Mouse (Mus musculus) liver, embryonic 14.5 days (tissue): ENCODE results near the gene Atg2a. TPM values are rescaled to one million over a fixed set of nuclear protein-coding genes. Genes with fewer than 3 reads are reported as not detected.

Experiments
- ATAC-seq: fragments of 200-750 bp; cut with Nextera tagmentation; 2 replicates; pipeline ENCODE4 v1.8.0; 2017; ENCODE audit warnings: moderate number of reproducible peaks, mild to moderate bottlenecking, moderate library complexity; ENCODE audit not compliant: insufficient read depth
- DNase-seq, 3 experiments: peaks; one replicate each; pipeline ENCODE4 v3.0.0-alpha.2; 2012 to 2013; ENCODE audit warnings: low read depth in 3 of 3, low spot score in 3 of 3
- H3K27ac ChIP-seq: fragments of 300-500 bp; sonication (generic); 2 replicates; pipeline ENCODE4 v1.5.1; 2014; ENCODE audit warnings: moderate library complexity, mild to moderate bottlenecking, control low read depth, inconsistent platforms
- H3K27me3 ChIP-seq: fragments of 300-500 bp; sonication (generic); 2 replicates; pipeline ENCODE4 v1.6.1; 2014; ENCODE audit warnings: mild to moderate bottlenecking, low read length, moderate library complexity; ENCODE audit not compliant: control insufficient read depth, insufficient read depth
- H3K36me3 ChIP-seq: fragments of 300-500 bp; sonication (generic); replicated peaks from 2 replicates; pipeline ENCODE4 v1.6.1; 2014; ENCODE audit warnings: low read depth; ENCODE audit not compliant: control insufficient read depth, insufficient read depth
- H3K4me1 ChIP-seq, 2 experiments: fragments of 200-500 bp in 1 of 2; fragments of 300-500 bp in 1 of 2; sonication (generic) in 1 of 2; replicated peaks; 2 replicates each; pipeline ENCODE4 v1.6.1; 2012 to 2014; ENCODE audit warnings: antibody characterized with exemption in 1 of 2, inconsistent platforms in 1 of 2, low read length in 1 of 2; ENCODE audit not compliant: control insufficient read depth in 2 of 2, insufficient read depth in 2 of 2
- H3K4me2 ChIP-seq: fragments of 300-500 bp; sonication (generic); 2 replicates; pipeline ENCODE4 v1.6.1; 2014; ENCODE audit warnings: low read depth, mild to moderate bottlenecking, control low read depth, moderate library complexity
- H3K4me3 ChIP-seq, 2 experiments: fragments of 200-500 bp in 1 of 2; fragments of 300-500 bp in 1 of 2; sonication (generic) in 1 of 2; 2 replicates each; pipeline ENCODE4 v1.5.1; 2012 to 2014; ENCODE audit warnings: low read depth in 2 of 2, low read length in 2 of 2, mild to moderate bottlenecking in 2 of 2, control low read depth in 1 of 2, inconsistent platforms in 1 of 2, moderate library complexity in 1 of 2; ENCODE audit not compliant: insufficient read depth in 1 of 2
- H3K9ac ChIP-seq: fragments of 300-500 bp; sonication (generic); replicated peaks from 2 replicates; pipeline ENCODE4 v1.6.1; 2014; ENCODE audit warnings: mild to moderate bottlenecking, control low read depth, moderate library complexity
- H3K9me3 ChIP-seq: fragments of 300-500 bp; sonication (generic); 2 replicates; pipeline ENCODE4 v1.6.1; 2016; ENCODE audit warnings: low read length, mixed read lengths; ENCODE audit not compliant: control insufficient read depth
- CTCF ChIP-seq: IDR thresholded peaks from 2 replicates; pipeline ENCODE4 v1.5.1; 2016; ENCODE audit warnings: antibody characterized with exemption, low read depth, control low read depth
- EP300 ChIP-seq: IDR thresholded peaks from 2 replicates; pipeline ENCODE4 v1.6.1; 2016; ENCODE audit warnings: antibody characterized with exemption, low read depth
- WGBS: fragments of 180-500 bp; shearing (Covaris S2); extraction: QIAGEN DNeasy Blood & Tissue Kit; methylation state at CpG from one replicate; pipeline ENCODE4 v1.1.7; 2014; ENCODE audit not compliant: insufficient replicate concordance; 5-methylcytosine and 5-hydroxymethylcytosine counted together
- polyA plus RNA-seq, 2 experiments: library from polyadenylated mRNA; depleted of rRNA in 1 of 2; stranded (reverse) in 1 of 2; unstranded in 1 of 2; fragments of >200 nt; fragmentation: Nextera tagmentation in 1 of 2; extraction: Ambion mirVana in 1 of 2; gene quantifications; 2 replicates each; pipeline versions ENCODE4 v1.2.1 to v1.2.3; 2012 to 2014

Gene Atg2a
- polyA plus RNA-seq, 2 experiments, result 4.4 to 5.0 TPM

- peaks cover 24 to 26% of the 10 kb centered on the region in 2 experiments for H3K4me1 ChIP-seq
- H3K9ac ChIP-seq, result no peak overlapping the region
- no peak for TF ChIP-seq CTCF
- no peak for TF ChIP-seq EP300
- peaks cover 14% of the 10 kb centered on the region for H3K36me3 ChIP-seq
- H3K9me3 ChIP-seq, result no peaks in the 10 kb centered on the region
- H3K4me2 ChIP-seq, result peak overlapping the region; percentile 94
- ATAC-seq, result no peak
- no peaks in the 10 kb centered on the region for H3K27me3 ChIP-seq
- 85% methylated on average over 5 of the region's 5 CpGs for WGBS
- no peak for DNase-seq
- no peak overlapping the region for H3K4me3 ChIP-seq
- H3K27ac ChIP-seq, result no peak overlapping the region
These were observed 1.8 kb downstream of the Atg2a start for GRCm38 (mm10) chr19:6243226-6243625.

- H3K4me3 ChIP-seq, result no peak overlapping the region
- WGBS, result 79% methylated on average over 1 of the region's 1 CpGs
These were observed 4.3 kb downstream of the Atg2a start for GRCm38 (mm10) chr19:6245806-6246205.

GRCm38 (mm10) chr19:6247526-6248300, 6.2 kb downstream of the Atg2a start:
- H3K4me3 ChIP-seq, result no peak overlapping the region
- H3K4me2 ChIP-seq, result no peak overlapping the region
- H3K27me3 ChIP-seq, result no peaks in the 10 kb centered on the region
- H3K9me3 ChIP-seq, result no peaks in the 10 kb centered on the region
- TF ChIP-seq EP300 (no peak), CTCF (no peak)
- WGBS, result 86% methylated on average over 29 of the region's 29 CpGs
- H3K27ac ChIP-seq, result no peak overlapping the region
- DNase-seq, result no peak
- no peak overlapping the region for H3K9ac ChIP-seq
- H3K36me3 ChIP-seq, result peaks cover 23% of the 10 kb centered on the region
- ATAC-seq, result no peak
- peaks cover under 1 to 2% of the 10 kb centered on the region in 2 experiments; a peak in 3 of 4 replicates for H3K4me1 ChIP-seq

More at GRCm38 (mm10) chr19:6245806-6246205, 4.3 kb downstream of the Atg2a start:
- Histone ChIP-seq H3K9ac (no peak overlapping the region), H3K36me3 (peaks cover 14% of the 10 kb centered on the region), H3K4me1 (peaks cover 8 to 9% of the 10 kb centered on the region in 2 experiments), H3K27ac (no peak overlapping the region), H3K27me3 (no peaks in the 10 kb centered on the region), H3K4me2 (no peak overlapping the region), H3K9me3 (no peaks in the 10 kb centered on the region)
- TF ChIP-seq EP300, result no peak
- TF ChIP-seq CTCF, result no peak
- ATAC-seq, result no peak
- DNase-seq, result no peak

DNA sequence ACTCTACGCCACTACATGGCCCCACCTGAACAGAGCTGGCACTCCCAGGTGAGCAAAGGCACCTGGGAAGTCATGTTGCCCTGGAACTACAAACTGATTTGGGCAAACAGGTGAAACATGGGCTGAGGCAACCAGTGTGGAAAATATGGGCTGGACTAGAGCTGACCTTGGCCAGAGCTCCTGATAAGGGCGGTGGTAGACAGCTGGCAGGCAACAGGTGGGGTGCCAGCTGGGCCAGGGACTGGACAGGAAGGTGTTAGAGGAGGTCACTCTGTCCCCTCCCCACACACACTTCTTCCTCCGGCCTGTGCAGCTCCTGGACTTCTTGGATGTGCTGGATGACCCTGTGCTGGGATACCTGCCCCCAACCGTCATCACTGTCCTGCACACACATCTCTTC, 11.6 kb downstream of the Atg2a start:
- Histone ChIP-seq H3K27ac (no peak overlapping the region), H3K9me3 (no peaks in the 10 kb centered on the region), H3K4me1 (no peaks in the 10 kb centered on the region), H3K4me2 (no peak overlapping the region), H3K36me3 (peaks cover 13% of the 10 kb centered on the region), H3K9ac (no peak overlapping the region), H3K4me3 (no peak overlapping the region), H3K27me3 (no peaks in the 10 kb centered on the region)
- WGBS, result 82% methylated on average over 4 of the region's 4 CpGs
- TF ChIP-seq EP300 (no peak), CTCF (no peak)
- ATAC-seq (no peak), DNase-seq (no peak)

DNA sequence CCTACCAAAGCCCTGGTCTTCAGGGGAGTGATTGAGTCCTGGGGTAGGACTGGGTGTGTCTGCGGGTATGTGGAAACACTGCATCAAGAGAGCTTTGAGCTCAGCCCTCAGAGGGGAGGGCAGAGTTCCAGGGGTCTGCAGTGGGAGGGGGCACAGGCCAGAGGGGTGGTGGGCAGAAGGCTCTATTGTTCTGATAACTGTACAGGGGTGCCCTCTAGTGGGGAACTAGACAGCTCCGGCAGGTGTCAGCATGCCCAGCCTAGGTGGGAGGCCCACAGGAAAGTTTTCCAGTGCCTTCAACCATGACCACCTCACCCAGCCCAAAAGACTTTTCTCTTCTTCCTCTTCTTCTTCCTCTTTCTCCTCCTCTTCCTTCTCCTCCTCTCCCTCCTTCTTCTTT, 19.0 kb downstream of the Atg2a start:
- 63% methylated on average over 2 of the region's 2 CpGs for WGBS
- Histone ChIP-seq H3K9me3 (no peaks in the 10 kb centered on the region), H3K36me3 (peaks cover 3% of the 10 kb centered on the region), H3K4me3 (no peak overlapping the region), H3K27me3 (no peaks in the 10 kb centered on the region), H3K27ac (no peak overlapping the region), H3K4me1 (peaks cover 0 to 4% of the 10 kb centered on the region in 2 experiments; a peak in 1 of 4 replicates), H3K9ac (no peak overlapping the region), H3K4me2 (no peak overlapping the region)
- no peak for DNase-seq
- no peak for TF ChIP-seq EP300
- TF ChIP-seq CTCF, result peak; percentile 53
- no peak for ATAC-seq
